Mouse (Mus musculus) stomach, embryonic 14.5 days (tissue): Measurements from ENCODE around the gene Por. TPM values are rescaled to one million over a fixed set of nuclear protein-coding genes. Genes with fewer than 3 reads are reported as not detected.

ENCODE experiments used
- ATAC-seq: fragments of 200-750 bp; cut with Nextera tagmentation; 2 replicates; pipeline ENCODE4 v1.8.0; 2017; ENCODE audit warnings: low read depth, moderate TSS enrichment; ENCODE audit not compliant: insufficient number of reproducible peaks, insufficient read depth, low FRiP score
- H3K27ac ChIP-seq: fragments of 300-500 bp; sonication (generic); 2 replicates; pipeline ENCODE4 v1.5.1; 2014; ENCODE audit warnings: mild to moderate bottlenecking, low read length, moderate library complexity, mixed read lengths
- H3K27me3 ChIP-seq: fragments of 300-500 bp; sonication (generic); 2 replicates; pipeline ENCODE4 v1.6.1; 2014; ENCODE audit warnings: low read length, control low read depth, mixed read lengths; ENCODE audit not compliant: control insufficient read depth, insufficient read depth
- H3K36me3 ChIP-seq: fragments of 300-500 bp; sonication (generic); 2 replicates; pipeline ENCODE4 v1.6.1; 2014; ENCODE audit warnings: mild to moderate bottlenecking, control low read depth, low read length, moderate library complexity, mixed read lengths; ENCODE audit not compliant: control insufficient read depth, insufficient read depth
- H3K4me1 ChIP-seq: fragments of 300-500 bp; sonication (generic); 2 replicates; pipeline ENCODE4 v1.6.1; 2014; ENCODE audit warnings: low read length, control low read depth, mixed read lengths; ENCODE audit not compliant: control insufficient read depth, insufficient read depth
- H3K4me2 ChIP-seq: fragments of 300-500 bp; sonication (generic); replicated peaks from 2 replicates; pipeline ENCODE4 v1.6.1; 2014; ENCODE audit warnings: low read depth, low read length, control low read depth
- H3K4me3 ChIP-seq: fragments of 300-500 bp; sonication (generic); 2 replicates; pipeline ENCODE4 v1.5.1; 2014; ENCODE audit warnings: low read depth, low read length, control low read depth
- H3K9ac ChIP-seq: fragments of 300-500 bp; sonication (generic); replicated peaks from 2 replicates; pipeline ENCODE4 v1.6.1; 2014; ENCODE audit warnings: low read depth, mild to moderate bottlenecking, control low read depth, low read length, moderate library complexity, mixed read lengths
- H3K9me3 ChIP-seq: fragments of 300-500 bp; sonication (generic); 2 replicates; pipeline ENCODE4 v1.6.1; 2016; ENCODE audit warnings: low read depth, low read length, control low read depth; ENCODE audit not compliant: control insufficient read depth
- WGBS: fragments of 180-500 bp; shearing (Covaris S2); extraction: QIAGEN DNeasy Blood & Tissue Kit; methylation state at CpG from one replicate; pipeline ENCODE4 v1.1.7; 2014; 5-methylcytosine and 5-hydroxymethylcytosine counted together
- microRNA-seq: library from miRNA; unstranded; fragments of <30 nt; microRNA quantifications from one replicate; pipeline ENCODE4, GENCODE M21; 2016
- polyA plus RNA-seq: library from polyadenylated mRNA; unstranded; fragments of >200 nt; fragmentation: Nextera tagmentation; extraction: Ambion mirVana; gene quantifications from 2 replicates; pipeline ENCODE4 v1.2.1, GENCODE M21; 2014

Gene Por
- polyA plus RNA-seq, 1 experiment from 2014 or later = 70.5 TPM

DNA sequence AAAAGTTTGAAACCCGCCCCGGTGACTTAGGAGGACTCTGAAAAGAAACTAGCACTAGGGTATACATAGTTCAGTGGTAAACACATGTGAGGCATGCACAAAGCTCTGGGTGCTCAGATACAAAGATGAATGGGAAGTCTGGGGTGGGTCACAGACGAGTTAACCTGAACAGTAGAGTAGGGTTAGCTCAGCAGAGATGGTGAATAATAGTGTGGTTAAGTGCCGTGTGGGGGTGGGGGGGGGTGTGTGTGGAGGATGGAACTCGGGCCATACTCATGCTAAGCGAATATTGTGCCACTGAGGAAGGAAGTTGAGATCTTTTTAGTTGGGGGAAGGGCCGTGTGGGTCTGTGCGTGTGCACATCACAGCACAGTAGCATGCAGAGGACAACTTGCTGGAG, 110.5 kb downstream of the Por start:
- 0 out of 2 replicates have a peak overlapping the region, but pooled peaks have one; percentile 94 for H3K4me3 ChIP-seq
- H3K4me2 ChIP-seq = peak overlapping the region; percentile 94; the same call in 1 of the 2 replicates
- H3K27ac ChIP-seq = no peak overlapping the region
- peaks cover 15% of the 10 kb centered on the region for H3K4me1 ChIP-seq
- WGBS = 81% methylated on average over 8 of the region's 8 CpGs
- H3K36me3 ChIP-seq = peaks cover 26% of the 10 kb centered on the region
- no peaks in the 10 kb centered on the region for H3K27me3 ChIP-seq
- no peaks in the 10 kb centered on the region for H3K9me3 ChIP-seq
- ATAC-seq = no peak
- H3K9ac ChIP-seq = no peak overlapping the region

DNA sequence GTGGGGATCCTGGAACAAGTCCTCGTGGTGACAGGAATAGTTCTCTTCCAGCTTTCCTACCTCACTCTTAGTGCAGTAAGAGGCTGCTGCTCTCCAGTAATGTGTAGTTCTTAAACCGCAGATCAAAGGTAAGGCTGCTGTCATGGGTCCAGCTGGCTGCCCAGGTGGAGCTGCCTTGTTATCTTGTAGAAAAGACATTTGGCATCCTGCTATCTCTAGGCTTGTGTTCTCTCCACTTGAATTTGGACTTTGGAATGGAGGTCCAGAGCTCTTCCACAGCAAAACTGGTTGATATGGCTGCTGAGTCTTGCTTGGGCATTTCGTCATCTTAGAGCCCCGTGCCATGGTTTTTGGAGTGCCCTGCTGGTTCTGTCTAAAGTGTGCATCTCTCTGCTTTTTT, 113.1 kb downstream of the Por start:
- Histone ChIP-seq H3K9me3 (no peaks in the 10 kb centered on the region), H3K9ac (no peak overlapping the region), H3K4me2 (no peak overlapping the region), H3K27ac (no peak overlapping the region), H3K27me3 (no peaks in the 10 kb centered on the region), H3K4me3 (no peak overlapping the region), H3K4me1 (peaks cover 15% of the 10 kb centered on the region), H3K36me3 (peaks cover 51% of the 10 kb centered on the region)
- ATAC-seq = no peak
- 91% methylated on average over 4 of the region's 4 CpGs for WGBS

Small RNA genes lying within 50 kb of the gene (microRNA-seq; reads per million reads assigned to microRNA genes)
- not detected for gene Mir7034

Other genes with a start within 250 kb of the Por start
- gene Hip1, start 124.9 kb upstream of the Por start, polyA plus RNA-seq = 41.0 and 46.9 TPM in 2 replicates
- gene Ccl26, start 106.5 kb upstream of the Por start, polyA plus RNA-seq = not detected in 2 replicates
- 1.9 and 3.6 TPM in 2 replicates for gene Ccl24, start 97.0 kb upstream of the Por start, polyA plus RNA-seq
- 51.2 and 60.5 TPM in 2 replicates for gene Rhbdd2, start 37.4 kb upstream of the Por start, polyA plus RNA-seq
- gene Tmem120a, start 74.4 kb downstream of the Por start, polyA plus RNA-seq = 45.3 and 48.2 TPM in 2 replicates
- gene Styxl1, start 108.4 kb downstream of the Por start, polyA plus RNA-seq = 0.25 and 0.35 TPM in 2 replicates
- gene Mdh2, start 108.4 kb downstream of the Por start, polyA plus RNA-seq = 494 and 496 TPM in 2 replicates
- 2.8 and 4.8 TPM in 2 replicates for gene Srrm3, start 136.9 kb downstream of the Por start, polyA plus RNA-seq
- gene Hspb1, start 217.9 kb downstream of the Por start, polyA plus RNA-seq = 221 and 237 TPM in 2 replicates